21 mouse cellular contexts compared by ENCODE assay signal in the genomic region with DNA sequence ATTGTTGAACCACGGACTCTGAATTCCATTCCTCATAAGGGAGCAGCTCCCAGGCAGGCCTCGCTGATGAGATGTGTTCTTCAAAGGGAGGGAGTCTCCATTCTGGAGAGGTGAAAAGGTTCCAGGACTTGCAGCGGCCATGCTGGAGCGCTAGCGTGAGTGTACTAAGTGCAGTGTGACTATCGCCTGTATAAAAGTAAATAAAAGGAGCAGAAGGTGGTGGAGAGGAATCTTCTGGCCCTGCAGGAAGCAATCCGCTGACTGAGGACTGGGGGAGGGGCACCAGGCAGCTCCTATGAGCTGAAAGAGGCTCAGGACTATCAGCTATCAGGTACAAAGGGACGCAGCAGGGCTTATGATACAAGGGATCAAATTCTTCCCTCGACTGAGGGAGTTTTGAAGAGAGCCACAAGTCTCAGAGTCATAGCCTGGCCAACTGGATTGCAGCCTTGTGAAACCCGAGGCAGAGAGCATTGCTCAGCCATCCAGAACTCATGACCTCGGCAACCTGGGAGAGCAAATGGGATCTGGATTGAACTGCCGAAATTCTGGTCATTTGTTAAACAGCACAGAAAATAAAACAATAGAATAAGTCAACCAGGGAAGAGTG. TPM values are rescaled to one million over a fixed set of nuclear protein-coding genes. Genes with fewer than 3 reads are reported as not detected.
DNase-seq lines count a peak whose midpoint lies in the region; ATAC-seq lines count a peak whose summit lies in the region.
"Had no signal": no experiment of that assay in that cellular context is flagged by ENCODE, and none has a peak within 500 bp of the region (broad histone marks: within the 10 kb centered on the region; RNA-seq: fewer than 3 reads in every experiment).

No protein-coding gene starts in this region.

- DNase-seq in heart, postnatal 36 days: no peak
- DNase-seq in kidney, adult 9 months: peak; percentile 73
- peak; percentile 62 to 72 for DNase-seq in kidney, postnatal 36 days
- DNase-seq in right cerebral cortex, postnatal 14 days: no peak
- no peak for DNase-seq in lung, postnatal 10 days
- DNase-seq: B cell, adult 2 months; cerebellum, adult 9-11 months; lung, postnatal 14 days; spleen, adult 18-20 months had no signal

- ATAC-seq in heart, embryonic 13.5 days (ENCODE audit: extremely low read depth, insufficient number of reproducible peaks, low FRiP score, low TSS enrichment): no peak
- no peak for ATAC-seq in embryonic facial prominence, embryonic 12.5 days (ENCODE audit: insufficient number of reproducible peaks, insufficient read depth, low FRiP score, low TSS enrichment)
- ATAC-seq in forebrain, embryonic 13.5 days: no peak

- H3K27me3 ChIP-seq in heart, embryonic 13.5 days (replicated peaks): peaks cover 10% of the 10 kb centered on the region
- H3K27me3 ChIP-seq in embryonic facial prominence, embryonic 12.5 days: no peaks in the 10 kb centered on the region; the same call in 1 of the 2 replicates
- H3K27me3 ChIP-seq in forebrain, embryonic 13.5 days: no peaks in the 10 kb centered on the region; the same call in 1 of the 2 replicates
- H3K27me3 ChIP-seq: limb, embryonic 12.5 days; stomach, embryonic 15.5 days had no signal

- H3K9me3 ChIP-seq in heart, embryonic 13.5 days: no peaks in the 10 kb centered on the region
- no peaks in the 10 kb centered on the region for H3K9me3 ChIP-seq in embryonic facial prominence, embryonic 12.5 days
- H3K9me3 ChIP-seq in forebrain, embryonic 13.5 days (replicated peaks): no peaks in the 10 kb centered on the region
- H3K9me3 ChIP-seq: heart, embryonic 12.5 days; limb, embryonic 12.5 days; liver, embryonic 15.5 days; megakaryocyte, embryonic 14.5 days; stomach, embryonic 15.5 days had no signal

- no peaks in the 10 kb centered on the region for H3K36me3 ChIP-seq in heart, embryonic 13.5 days
- H3K36me3 ChIP-seq in embryonic facial prominence, embryonic 12.5 days: no peaks in the 10 kb centered on the region
- H3K36me3 ChIP-seq in forebrain, embryonic 13.5 days (ENCODE audit: poor library complexity, severe bottlenecking): no peaks in the 10 kb centered on the region
- H3K36me3 ChIP-seq: heart, embryonic 12.5 days; limb, embryonic 12.5 days; liver, embryonic 15.5 days; stomach, embryonic 15.5 days had no signal

- peaks cover 29% of the 10 kb centered on the region for H3K4me1 ChIP-seq in heart, embryonic 13.5 days
- peaks cover 47% of the 10 kb centered on the region for H3K4me1 ChIP-seq in embryonic facial prominence, embryonic 12.5 days
- no peaks in the 10 kb centered on the region for H3K4me1 ChIP-seq in forebrain, embryonic 13.5 days

- no peak overlapping the region for H3K27ac ChIP-seq in heart, embryonic 13.5 days (replicated peaks)
- H3K27ac ChIP-seq in embryonic facial prominence, embryonic 12.5 days: 0 out of 2 replicates have a peak overlapping the region, but pooled peaks have one; percentile 23
- H3K27ac ChIP-seq in forebrain, embryonic 13.5 days: no peak overlapping the region
- H3K27ac ChIP-seq: limb, embryonic 12.5 days; liver, embryonic 15.5 days; stomach, embryonic 15.5 days had no signal

- intact Hi-C loops in heart, postnatal 36 days (cut with DNase I): no loop called here

- H3K9ac ChIP-seq in heart, embryonic 13.5 days: 0 out of 2 replicates have a peak overlapping the region, but pooled peaks have one; percentile 8
- H3K9ac ChIP-seq in embryonic facial prominence, embryonic 12.5 days: no peak overlapping the region
- no peak overlapping the region for H3K9ac ChIP-seq in forebrain, embryonic 13.5 days
- H3K9ac ChIP-seq: heart, embryonic 12.5 days; limb, embryonic 12.5 days; liver, embryonic 15.5 days; stomach, embryonic 15.5 days had no signal

- WGBS in heart, embryonic 13.5 days: 25% methylated on average over 12 of the region's 12 CpGs
- WGBS in embryonic facial prominence, embryonic 12.5 days: 25% methylated on average over 12 of the region's 12 CpGs
- WGBS in forebrain, embryonic 13.5 days: 22% methylated on average over 12 of the region's 12 CpGs

- no peak overlapping the region for H3K4me2 ChIP-seq in heart, embryonic 13.5 days
- H3K4me2 ChIP-seq in embryonic facial prominence, embryonic 12.5 days (replicated peaks): no peak overlapping the region
- no peak overlapping the region for H3K4me2 ChIP-seq in forebrain, embryonic 13.5 days
- H3K4me2 ChIP-seq: heart, embryonic 12.5 days; liver, embryonic 15.5 days; stomach, embryonic 15.5 days had no signal

- no peak overlapping the region for H3K4me3 ChIP-seq in heart, embryonic 13.5 days
- H3K4me3 ChIP-seq in embryonic facial prominence, embryonic 12.5 days: no peak overlapping the region
- no peak overlapping the region for H3K4me3 ChIP-seq in forebrain, embryonic 13.5 days
- H3K4me3 ChIP-seq: heart, embryonic 12.5 days; limb, embryonic 12.5 days; liver, embryonic 15.5 days; stomach, embryonic 15.5 days had no signal

RNA-seq across cellular contexts. Expression of a gene that starts 13.6 kb away (rescaled TPM):
- polyA plus RNA-seq in heart, embryonic 13.5 days (2015; fragmentation: Nextera tagmentation; extraction: Ambion mirVana): 0.24 and 0.59 TPM in 2 replicates
- total RNA-seq in heart, postnatal 36 days (2021): not detected
- 9.2 and 10.7 TPM in 2 replicates for polyA plus RNA-seq in embryonic facial prominence, embryonic 12.5 days (2016; fragmentation: Nextera tagmentation; extraction: Ambion mirVana)
- polyA plus RNA-seq in forebrain, embryonic 13.5 days (2015; fragmentation: Nextera tagmentation; extraction: Ambion mirVana): 0.15 and 0.17 TPM in 2 replicates
- total RNA-seq: gastrocnemius, adult 8-10 months; hematopoietic stem cell, adult 5-6 weeks had no signal
- polyA plus RNA-seq: heart, embryonic 12.5 days had no signal

RNA-seq across cellular contexts. Expression of a gene that starts 29.9 kb away (rescaled TPM):
- polyA plus RNA-seq in heart, embryonic 13.5 days (2015; fragmentation: Nextera tagmentation; extraction: Ambion mirVana): 18.0 and 20.4 TPM in 2 replicates
- total RNA-seq in heart, postnatal 36 days (2021): 100 to 1,000 TPM; 160 to 183 TPM
- polyA plus RNA-seq in embryonic facial prominence, embryonic 12.5 days (2016; fragmentation: Nextera tagmentation; extraction: Ambion mirVana): 23.6 and 25.6 TPM in 2 replicates
- 18.8 and 22.1 TPM in 2 replicates for polyA plus RNA-seq in forebrain, embryonic 13.5 days (2015; fragmentation: Nextera tagmentation; extraction: Ambion mirVana)

RNA-seq across cellular contexts. Expression of a gene that starts 37.7 kb away (rescaled TPM):
- not detected in 2 replicates for polyA plus RNA-seq in heart, embryonic 13.5 days (2015; fragmentation: Nextera tagmentation; extraction: Ambion mirVana)
- total RNA-seq in heart, postnatal 36 days (2021): not detected
- not detected in 2 replicates for polyA plus RNA-seq in embryonic facial prominence, embryonic 12.5 days (2016; fragmentation: Nextera tagmentation; extraction: Ambion mirVana)
- not detected in 2 replicates for polyA plus RNA-seq in forebrain, embryonic 13.5 days (2015; fragmentation: Nextera tagmentation; extraction: Ambion mirVana)
- total RNA-seq: gastrocnemius, adult 8-10 months; hematopoietic stem cell, adult 5-6 weeks; midbrain, postnatal 0 days had no signal
- polyA plus RNA-seq: heart, embryonic 12.5 days; intestine, embryonic 14.5 days; limb, embryonic 12.5 days had no signal

RNA-seq across cellular contexts. Expression of a gene that starts 38.8 kb away (rescaled TPM):
- 0.68 and 1.1 TPM in 2 replicates for polyA plus RNA-seq in heart, embryonic 13.5 days (2015; fragmentation: Nextera tagmentation; extraction: Ambion mirVana)
- total RNA-seq in heart, postnatal 36 days (2021): 100 to 1,000 TPM; 400 to 416 TPM
- polyA plus RNA-seq in embryonic facial prominence, embryonic 12.5 days (2016; fragmentation: Nextera tagmentation; extraction: Ambion mirVana): not detected in 2 replicates
- polyA plus RNA-seq in forebrain, embryonic 13.5 days (2015; fragmentation: Nextera tagmentation; extraction: Ambion mirVana): not detected in 2 replicates
- total RNA-seq: hematopoietic stem cell, adult 5-6 weeks; midbrain, postnatal 0 days had no signal
- polyA plus RNA-seq: intestine, embryonic 14.5 days; limb, embryonic 12.5 days; stomach, embryonic 15.5 days had no signal

RNA-seq across cellular contexts. Expression of a gene that starts 42.1 kb away (rescaled TPM):
- polyA plus RNA-seq in heart, embryonic 13.5 days (2015; fragmentation: Nextera tagmentation; extraction: Ambion mirVana): 344 and 399 TPM in 2 replicates
- total RNA-seq in heart, postnatal 36 days (2021): 1,000 to 10,000 TPM in 1 of 2 experiments, 100 to 1,000 TPM in 1; 979 to 1,034 TPM
- polyA plus RNA-seq in embryonic facial prominence, embryonic 12.5 days (2016; fragmentation: Nextera tagmentation; extraction: Ambion mirVana): 209 and 223 TPM in 2 replicates
- polyA plus RNA-seq in forebrain, embryonic 13.5 days (2015; fragmentation: Nextera tagmentation; extraction: Ambion mirVana): 232 and 253 TPM in 2 replicates

Comparison
In these comparisons a context has a peak if more than half of its experiments do, and no peak if none do; other contexts are left out.
1. DNase-seq: peak in kidney, adult 9 months (single experiment) and kidney, postnatal 36 days (2 of 2); none in heart, postnatal 36 days (0 of 2), right cerebral cortex, postnatal 14 days (single experiment) and lung, postnatal 10 days (single experiment).